Mouse (Mus musculus) heart, embryonic 10.5 days (tissue): ENCODE data around the gene Unk. TPM values are rescaled to one million over a fixed set of nuclear protein-coding genes. Genes with fewer than 3 reads are reported as not detected.

Experiments used
- DNase-seq: peaks from one replicate; pipeline ENCODE4 v3.0.0-alpha.2; 2017; ENCODE audit warnings: low spot score
- H3K27ac ChIP-seq: fragments of 300-500 bp; sonication (generic); 2 replicates; pipeline ENCODE4 v1.5.1; 2016; ENCODE audit warnings: mild to moderate bottlenecking
- H3K27me3 ChIP-seq: fragments of 300-500 bp; sonication (generic); 2 replicates; pipeline ENCODE4 v1.6.1; 2016; ENCODE audit warnings: mild to moderate bottlenecking; ENCODE audit not compliant: poor library complexity, insufficient read depth, severe bottlenecking
- H3K36me3 ChIP-seq: fragments of 300-500 bp; sonication (generic); 2 replicates; pipeline ENCODE4 v1.6.1; 2016; ENCODE audit warnings: mild to moderate bottlenecking, moderate library complexity
- H3K4me1 ChIP-seq: fragments of 300-500 bp; sonication (generic); 2 replicates; pipeline ENCODE4 v1.6.1; 2016; ENCODE audit warnings: mild to moderate bottlenecking
- H3K4me3 ChIP-seq: fragments of 300-500 bp; sonication (generic); 2 replicates; pipeline ENCODE4 v1.5.1; 2016; ENCODE audit warnings: mild to moderate bottlenecking, moderate library complexity
- H3K9me3 ChIP-seq: fragments of 300-500 bp; sonication (generic); 2 replicates; pipeline ENCODE4 v1.6.1; 2016; ENCODE audit warnings: mild to moderate bottlenecking, moderate library complexity
- WGBS: fragments of 180-500 bp; shearing (Covaris S2); methylation state at CpG from one replicate; pipeline ENCODE4 v1.1.7; 2016; 5-methylcytosine and 5-hydroxymethylcytosine counted together
- polyA plus RNA-seq: library from polyadenylated mRNA; unstranded; fragments of >200 nt; fragmentation: Nextera tagmentation; extraction: Ambion mirVana; gene quantifications from 2 replicates; pipeline ENCODE4 v1.2.1, GENCODE M21; 2016

Unk gene
- polyA plus RNA-seq, 1 experiment from 2014 or later = 37.1 TPM

DNA sequence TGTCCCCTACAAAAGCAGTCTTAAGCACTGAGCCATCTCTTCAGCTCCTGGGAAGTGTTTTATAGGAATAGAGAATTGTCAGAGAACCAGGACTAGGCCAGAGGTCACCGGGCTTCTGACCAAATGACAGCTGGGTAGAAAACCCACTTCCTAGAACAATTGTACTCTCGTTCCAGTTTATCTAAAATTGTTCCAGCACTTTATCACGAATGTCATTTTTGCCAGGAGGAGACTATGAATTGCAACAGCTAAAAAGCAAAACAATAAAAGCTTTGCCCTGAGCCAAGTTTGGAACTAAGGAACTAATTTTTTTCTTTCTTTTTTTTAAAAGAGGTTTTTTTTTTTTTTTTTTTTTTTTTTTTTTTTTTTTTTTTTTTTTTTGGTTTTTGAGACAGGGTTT lies 65.5 kb downstream of the Unk start:
- Histone ChIP-seq H3K4me1 (peaks cover 32% of the 10 kb centered on the region), H3K36me3 (0 out of 2 replicates have a peak, but pooled peaks cover 3% of the 10 kb centered on the region), H3K27me3 (no peaks in the 10 kb centered on the region), H3K27ac (0 out of 2 replicates have a peak overlapping the region, but pooled peaks have one; percentile 26), H3K4me3 (no peak overlapping the region), H3K9me3 (no peaks in the 10 kb centered on the region)
- WGBS = 58% methylated on average over 3 of the region's 3 CpGs
- DNase-seq = no peak

DNA sequence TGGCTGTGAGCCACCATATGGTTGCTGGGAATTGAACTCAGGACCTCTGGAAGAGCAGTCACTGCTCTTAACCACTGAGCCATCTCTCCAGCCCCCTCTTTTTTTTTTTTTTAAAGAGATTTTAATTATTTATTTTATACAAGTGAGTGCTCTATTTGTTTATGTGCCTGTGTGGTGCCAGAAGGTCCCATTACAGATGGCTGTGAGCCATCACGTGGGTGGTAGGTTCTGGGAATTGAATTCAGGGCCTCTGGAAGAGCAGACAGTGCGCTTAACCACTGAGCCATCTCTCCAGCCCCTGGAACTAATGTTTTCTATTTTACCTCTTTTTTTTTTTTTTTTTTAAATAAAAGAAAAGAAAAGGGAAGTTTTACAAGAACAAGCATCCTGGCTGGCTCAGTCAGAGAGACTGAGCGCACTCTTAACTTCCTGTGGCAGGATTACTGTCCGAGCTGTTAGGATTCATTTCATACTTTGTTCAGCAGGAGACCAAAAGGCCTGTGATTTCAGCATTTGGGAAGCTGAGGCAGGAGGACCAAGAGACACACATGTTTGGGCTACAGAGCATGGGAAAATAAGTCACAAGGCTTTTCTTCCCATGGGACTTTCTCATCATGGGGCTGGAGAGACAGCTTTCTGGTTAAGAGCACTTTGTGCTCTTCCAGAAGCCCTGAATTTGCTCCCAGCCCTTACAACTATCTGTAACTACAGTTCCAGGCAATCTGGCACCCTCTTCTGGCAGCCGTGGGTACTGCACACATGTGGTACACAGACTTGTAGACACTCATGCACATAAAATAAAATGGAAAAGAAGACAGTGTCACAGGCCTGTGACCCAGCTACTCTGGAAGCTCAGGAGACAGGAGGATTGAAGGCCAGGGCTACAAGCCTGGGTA lies 66.3 kb downstream of the Unk start:
- Histone ChIP-seq H3K27me3 (no peaks in the 10 kb centered on the region), H3K9me3 (no peaks in the 10 kb centered on the region), H3K4me1 (peaks cover 41% of the 10 kb centered on the region), H3K27ac (no peak overlapping the region), H3K4me3 (no peak overlapping the region), H3K36me3 (0 out of 2 replicates have a peak, but pooled peaks cover 3% of the 10 kb centered on the region)
- no peak for DNase-seq
- WGBS = 87% methylated on average over 5 of the region's 5 CpGs

DNA sequence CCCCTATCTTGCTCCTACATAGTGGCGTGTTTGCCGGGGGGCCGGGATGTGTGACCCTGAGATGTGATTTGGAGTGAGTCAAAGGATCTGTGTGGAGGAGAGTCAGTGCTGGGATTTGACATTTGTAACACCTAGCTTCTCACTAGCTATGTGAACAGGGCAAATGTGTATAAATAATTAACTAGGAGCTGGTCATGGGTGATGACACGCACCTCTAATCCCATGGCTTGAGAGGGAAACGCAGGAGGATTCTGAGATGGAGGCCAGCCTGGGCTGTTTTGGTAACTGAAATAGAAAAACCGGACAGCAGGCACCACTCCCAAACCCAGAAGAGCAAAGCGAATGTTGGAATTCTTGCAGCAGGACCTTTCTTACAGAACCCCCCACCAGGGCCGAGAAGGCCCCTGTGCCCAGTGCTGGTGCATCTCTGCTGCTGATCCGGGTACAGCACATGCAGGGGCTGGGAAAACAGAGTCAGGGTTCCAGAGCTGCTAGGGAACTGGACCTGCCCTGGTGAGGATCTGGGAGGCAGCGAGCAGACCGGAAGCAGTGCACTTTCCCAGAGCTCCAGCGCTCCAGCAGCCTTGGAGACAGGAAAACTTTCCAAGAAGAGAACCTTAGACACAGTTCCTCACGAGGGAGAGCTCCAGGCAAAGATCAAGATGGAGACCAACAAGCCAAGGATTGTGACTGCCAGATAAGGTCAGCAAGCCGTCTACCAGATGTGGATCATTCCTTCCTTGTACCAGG lies 68.8 kb downstream of the Unk start:
- H3K4me3 ChIP-seq = no peak overlapping the region
- WGBS = 64% methylated on average over 14 of the region's 14 CpGs
- DNase-seq = no peak
- 0 out of 2 replicates have a peak, but pooled peaks cover 3% of the 10 kb centered on the region for H3K36me3 ChIP-seq
- H3K27me3 ChIP-seq = no peaks in the 10 kb centered on the region
- H3K9me3 ChIP-seq = no peaks in the 10 kb centered on the region
- peak overlapping the region; percentile 89 for H3K27ac ChIP-seq
- peaks cover 55% of the 10 kb centered on the region for H3K4me1 ChIP-seq

DNA sequence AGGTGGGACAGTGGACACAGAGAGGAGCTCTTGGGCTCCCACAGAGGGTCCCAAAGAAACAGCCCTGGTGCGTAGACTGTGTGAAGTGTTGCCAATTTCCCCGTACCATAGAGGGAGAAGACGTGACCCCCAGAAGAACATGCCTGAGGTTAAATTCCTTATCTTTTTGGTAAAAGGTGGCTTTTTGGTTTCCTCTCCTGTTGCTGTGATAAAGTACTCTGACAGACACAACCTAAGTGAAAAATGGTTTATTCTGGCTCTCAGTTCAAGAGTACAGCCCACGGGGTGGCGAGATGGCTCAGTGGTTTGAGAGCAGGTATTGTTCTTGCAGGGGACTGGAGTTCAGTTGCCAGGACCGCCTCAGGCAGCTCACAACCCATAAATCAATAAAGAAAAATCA lies 69.3 kb downstream of the Unk start:
- Histone ChIP-seq H3K9me3 (no peaks in the 10 kb centered on the region), H3K4me3 (no peak overlapping the region), H3K36me3 (0 out of 2 replicates have a peak, but pooled peaks cover 3% of the 10 kb centered on the region), H3K27me3 (no peaks in the 10 kb centered on the region), H3K4me1 (peaks cover 58% of the 10 kb centered on the region), H3K27ac (peak overlapping the region; percentile 89)
- DNase-seq = no peak
- 85% methylated on average over 6 of the region's 6 CpGs for WGBS

DNA sequence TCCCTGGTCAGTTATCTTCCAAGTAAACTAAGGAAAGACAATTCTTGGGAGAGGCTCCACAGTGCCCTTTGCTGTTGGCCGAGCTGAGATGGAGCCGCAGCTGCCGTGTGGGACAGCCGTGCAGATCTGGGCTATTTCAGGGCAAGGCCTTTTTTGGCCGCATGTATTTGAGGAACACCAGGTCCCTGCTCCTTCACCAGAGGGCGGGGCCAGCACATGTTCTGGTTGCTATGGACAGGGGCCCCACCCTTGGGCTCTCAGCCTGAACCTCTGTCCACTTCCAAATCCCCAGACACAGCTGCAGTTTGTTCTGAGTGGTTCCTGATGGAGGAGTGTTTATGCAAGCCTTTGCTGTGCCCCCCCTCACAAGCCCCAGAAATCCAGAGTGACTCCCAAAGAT lies 70.3 kb downstream of the Unk start:
- no peaks in the 10 kb centered on the region for H3K9me3 ChIP-seq
- DNase-seq = peak; percentile 85
- H3K27ac ChIP-seq = peak overlapping the region; percentile 89
- H3K36me3 ChIP-seq = peaks cover 4% of the 10 kb centered on the region; the same call in 1 of the 2 replicates
- H3K4me1 ChIP-seq = peaks cover 67% of the 10 kb centered on the region
- no peaks in the 10 kb centered on the region for H3K27me3 ChIP-seq
- 29% methylated on average over 6 of the region's 6 CpGs for WGBS
- H3K4me3 ChIP-seq = no peak overlapping the region

DNA sequence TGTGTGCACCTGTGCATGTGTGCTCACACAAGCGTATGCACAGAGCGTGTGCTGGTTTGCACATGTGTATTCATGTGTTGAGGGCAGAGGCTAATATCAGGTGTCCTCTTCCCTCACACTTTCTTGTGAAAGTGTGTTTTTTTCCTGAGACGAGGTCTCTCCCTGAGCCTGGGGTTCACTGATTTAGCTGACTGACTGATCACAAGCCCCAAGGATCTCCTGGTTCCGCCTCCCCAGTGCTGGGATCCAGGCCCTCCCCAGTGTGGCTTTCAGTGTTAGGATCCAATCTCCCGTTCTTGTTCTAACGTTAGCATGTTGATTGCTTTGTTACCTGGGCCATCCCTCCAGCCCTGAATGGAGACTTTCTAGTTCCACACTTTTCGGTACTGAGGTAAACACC lies 70.7 kb downstream of the Unk start:
- Histone ChIP-seq H3K27ac (peak overlapping the region; percentile 89), H3K4me1 (peaks cover 71% of the 10 kb centered on the region), H3K4me3 (no peak overlapping the region), H3K36me3 (peaks cover 7% of the 10 kb centered on the region; the same call in 1 of the 2 replicates), H3K27me3 (peaks cover under 1% of the 10 kb centered on the region; the same call in 1 of the 2 replicates), H3K9me3 (no peaks in the 10 kb centered on the region)
- 80% methylated on average over 7 of the region's 7 CpGs for WGBS
- no peak for DNase-seq

DNA sequence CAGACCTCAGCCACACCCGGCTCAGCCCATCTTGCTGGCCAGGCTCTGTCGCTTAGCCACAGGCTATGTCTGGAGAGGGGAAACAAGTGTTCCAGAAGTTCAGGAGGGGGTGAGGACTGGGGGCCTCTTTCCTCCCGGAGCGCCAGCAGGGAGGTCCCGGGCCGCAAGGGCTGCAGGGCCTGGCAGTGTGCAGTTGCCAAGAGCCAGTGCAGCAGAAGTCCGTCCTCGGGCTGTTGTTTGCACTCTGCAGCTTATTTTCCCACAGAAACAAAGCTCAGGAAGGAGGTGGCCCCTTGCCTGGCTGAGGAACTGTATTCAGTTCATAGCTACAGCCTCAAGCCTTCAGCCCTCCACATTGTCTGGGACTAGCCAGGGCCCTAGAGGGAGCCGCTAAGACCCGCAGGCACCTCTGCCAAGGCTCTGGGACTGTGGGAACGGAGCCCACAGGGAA lies 71.8 kb downstream of the Unk start:
- H3K9me3 ChIP-seq = no peaks in the 10 kb centered on the region
- 38% methylated on average over 11 of the region's 11 CpGs for WGBS
- peak overlapping the region; percentile 89 for H3K27ac ChIP-seq
- H3K36me3 ChIP-seq = peaks cover 10% of the 10 kb centered on the region; the same call in 1 of the 2 replicates
- peaks cover 12% of the 10 kb centered on the region for H3K27me3 ChIP-seq
- DNase-seq = no peak
- 0 out of 2 replicates have a peak overlapping the region, but pooled peaks have one; percentile 0 for H3K4me3 ChIP-seq
- peaks cover 83% of the 10 kb centered on the region for H3K4me1 ChIP-seq

DNA sequence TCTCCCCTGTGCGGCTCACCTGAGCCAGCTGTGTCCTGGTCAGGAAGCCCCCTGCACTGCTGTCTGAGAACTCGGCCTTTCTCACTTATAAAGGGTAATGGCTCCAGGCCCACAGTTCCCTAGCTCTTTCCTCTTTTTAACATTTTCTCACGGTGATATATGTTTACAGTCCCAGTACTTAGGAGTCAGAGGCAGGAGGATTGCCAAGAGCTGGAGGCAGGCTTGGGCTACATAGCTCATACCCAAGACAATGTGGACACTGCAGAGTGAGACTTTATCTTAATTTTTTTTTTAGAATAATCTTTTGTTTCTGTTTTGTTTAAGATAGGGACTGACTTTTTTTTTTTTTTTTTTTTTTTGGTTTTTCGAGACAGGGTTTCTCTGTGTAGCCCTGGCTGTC lies 72.3 kb downstream of the Unk start:
- Histone ChIP-seq H3K4me3 (no peak overlapping the region), H3K36me3 (peaks cover 10% of the 10 kb centered on the region; the same call in 1 of the 2 replicates), H3K9me3 (no peaks in the 10 kb centered on the region), H3K27ac (peak overlapping the region; percentile 89), H3K27me3 (peaks cover 17% of the 10 kb centered on the region), H3K4me1 (peaks cover 88% of the 10 kb centered on the region)
- 53% methylated on average over 4 of the region's 4 CpGs for WGBS
- DNase-seq = no peak

DNA sequence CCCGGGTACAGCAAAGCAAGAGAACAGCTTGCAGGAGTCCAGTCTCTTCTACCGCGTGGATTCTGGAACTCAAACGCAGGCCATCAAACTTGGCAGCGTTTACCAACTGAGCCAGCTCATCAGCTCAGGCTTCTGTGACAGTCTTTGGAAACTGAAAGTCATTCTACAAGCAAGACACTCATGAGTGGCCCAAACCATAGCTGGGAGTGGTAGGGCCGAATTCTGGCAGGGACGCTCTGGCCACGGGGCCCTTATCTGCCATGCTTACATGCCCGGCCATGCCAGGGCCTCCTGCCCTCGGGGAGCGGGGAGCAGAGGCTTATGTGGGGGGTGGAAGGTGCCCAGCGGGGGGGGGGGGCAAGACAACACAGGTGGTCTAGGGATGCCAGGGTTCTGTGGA lies 73.5 kb downstream of the Unk start:
- peak overlapping the region; percentile 25 for H3K4me3 ChIP-seq
- H3K4me1 ChIP-seq = peaks cover 97% of the 10 kb centered on the region
- 66% methylated on average over 12 of the region's 12 CpGs for WGBS
- peak overlapping the region; percentile 88 for H3K27ac ChIP-seq
- H3K36me3 ChIP-seq = peaks cover 10% of the 10 kb centered on the region; the same call in 1 of the 2 replicates
- DNase-seq = peak; percentile 68
- H3K9me3 ChIP-seq = no peaks in the 10 kb centered on the region
- peaks cover 28% of the 10 kb centered on the region for H3K27me3 ChIP-seq

DNA sequence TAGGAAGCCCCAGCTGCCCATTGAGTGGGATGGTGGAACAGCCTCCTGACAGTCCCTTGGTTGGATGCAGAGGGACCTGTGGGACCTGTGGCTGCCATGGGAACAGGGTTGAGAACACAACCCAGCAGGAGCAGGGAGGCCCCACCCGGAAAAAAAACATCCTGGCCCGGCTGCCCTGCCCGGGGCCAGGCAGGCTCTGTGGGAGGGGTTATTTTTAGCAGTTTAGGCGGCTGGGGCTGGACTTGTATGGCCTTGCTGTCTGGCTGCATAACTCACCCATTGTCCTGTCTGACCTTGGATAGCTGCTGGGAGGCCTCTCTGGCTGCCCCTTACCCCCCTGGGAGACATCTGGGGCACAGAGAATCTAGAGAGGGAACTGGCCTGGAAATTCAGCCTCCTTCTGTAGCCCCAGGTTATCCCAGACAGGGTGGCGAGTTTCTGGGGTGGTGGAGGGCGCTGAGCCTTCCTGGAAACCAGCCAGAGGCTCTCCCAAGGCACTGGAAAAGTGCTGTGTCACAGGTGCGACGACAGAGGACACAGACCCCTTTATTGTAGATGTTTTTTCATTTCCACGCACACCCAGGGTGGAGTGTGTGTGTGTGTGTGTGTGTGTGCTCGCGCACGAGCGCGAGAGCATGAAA lies 74.0 kb downstream of the Unk start:
- Histone ChIP-seq H3K4me3 (peak overlapping the region; percentile 25), H3K27ac (peak overlapping the region; percentile 88), H3K9me3 (no peaks in the 10 kb centered on the region), H3K36me3 (peaks cover 10% of the 10 kb centered on the region; the same call in 1 of the 2 replicates), H3K27me3 (peaks cover 34% of the 10 kb centered on the region), H3K4me1 (peaks cover 97% of the 10 kb centered on the region)
- DNase-seq = peak; percentile 96
- 35% methylated on average over 14 of the region's 14 CpGs for WGBS

DNA sequence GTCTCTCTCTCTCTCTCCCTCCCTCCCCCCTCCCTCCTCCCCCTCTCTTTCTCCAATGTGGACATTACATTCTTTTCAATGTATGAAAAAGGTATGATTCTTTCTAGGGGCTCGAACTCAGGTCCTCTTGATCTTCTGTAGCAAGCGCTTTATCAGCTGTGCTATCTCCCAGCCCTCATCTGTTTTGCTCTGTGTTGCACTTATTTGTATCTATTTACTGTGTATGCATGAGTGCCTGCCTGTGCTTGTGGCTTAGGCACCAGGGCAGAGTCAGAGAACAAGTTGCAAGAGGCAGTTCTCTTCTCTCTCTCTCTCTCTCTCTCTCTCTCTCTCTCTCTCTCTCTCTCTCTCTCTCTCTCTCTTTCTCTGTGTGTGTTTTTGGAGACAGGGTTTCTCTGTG lies 74.9 kb downstream of the Unk start:
- Histone ChIP-seq H3K4me1 (peaks cover 97% of the 10 kb centered on the region), H3K27me3 (peaks cover 43% of the 10 kb centered on the region)
- WGBS = 77% methylated on average over 2 of the region's 2 CpGs

DNA sequence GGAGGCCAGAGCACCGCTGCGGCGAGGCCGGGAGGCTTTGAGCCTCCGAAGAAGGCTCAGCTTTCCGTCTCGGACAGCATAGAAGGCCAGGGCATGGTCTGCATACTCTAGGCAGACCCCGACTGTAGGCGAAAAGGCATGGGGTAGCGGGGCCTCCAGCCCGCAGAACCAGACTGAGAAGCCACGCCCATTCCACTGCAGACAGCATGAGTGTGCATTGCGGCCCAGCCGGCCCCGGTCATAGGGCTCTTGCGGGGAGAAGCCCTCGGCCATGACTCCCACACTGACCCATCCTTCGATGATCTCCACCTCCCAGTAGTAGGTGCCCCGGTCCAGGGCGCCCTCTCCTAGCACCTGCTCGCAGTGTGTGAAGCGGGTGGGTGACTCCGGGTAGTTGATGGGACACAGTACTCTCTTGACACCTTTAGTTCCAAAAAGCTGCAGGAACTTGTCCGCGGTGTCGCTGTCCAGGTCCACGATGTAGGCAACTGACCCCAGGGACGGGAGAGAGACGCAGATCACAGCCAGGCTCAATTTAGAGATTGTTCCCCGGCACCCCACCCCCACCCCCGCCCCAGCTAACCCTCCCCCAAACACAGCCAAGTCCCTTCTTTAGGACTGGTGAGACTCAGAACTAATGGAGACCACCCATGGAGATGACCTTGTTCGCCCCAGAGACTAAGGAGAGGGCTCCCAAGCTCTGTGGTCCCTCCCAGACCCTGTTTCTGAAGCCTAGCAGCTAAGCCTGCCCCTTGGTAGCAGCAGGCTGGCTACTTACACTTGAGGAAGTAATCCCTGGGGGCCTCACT lies 76.2 kb downstream of the Unk start:
- no peaks in the 10 kb centered on the region for H3K9me3 ChIP-seq
- no peak for DNase-seq
- peaks cover 13% of the 10 kb centered on the region; the same call in 1 of the 2 replicates for H3K36me3 ChIP-seq
- peak overlapping the region; percentile 88 for H3K27ac ChIP-seq
- 25% methylated on average over 32 of the region's 32 CpGs for WGBS
- peaks cover 56% of the 10 kb centered on the region for H3K27me3 ChIP-seq
- peak overlapping the region; percentile 73 for H3K4me3 ChIP-seq
- H3K4me1 ChIP-seq = peaks cover 92% of the 10 kb centered on the region

More for the DNA sequence above, 74.9 kb downstream of the Unk start:
- no peak overlapping the region for H3K4me3 ChIP-seq
- DNase-seq = no peak
- peaks cover 13% of the 10 kb centered on the region; the same call in 1 of the 2 replicates for H3K36me3 ChIP-seq
- H3K9me3 ChIP-seq = no peaks in the 10 kb centered on the region
- H3K27ac ChIP-seq = peak overlapping the region; percentile 88
